Mouse (Mus musculus): ENCODE measurements around the gene Lamb1.

Lamb1 gene

DNA sequence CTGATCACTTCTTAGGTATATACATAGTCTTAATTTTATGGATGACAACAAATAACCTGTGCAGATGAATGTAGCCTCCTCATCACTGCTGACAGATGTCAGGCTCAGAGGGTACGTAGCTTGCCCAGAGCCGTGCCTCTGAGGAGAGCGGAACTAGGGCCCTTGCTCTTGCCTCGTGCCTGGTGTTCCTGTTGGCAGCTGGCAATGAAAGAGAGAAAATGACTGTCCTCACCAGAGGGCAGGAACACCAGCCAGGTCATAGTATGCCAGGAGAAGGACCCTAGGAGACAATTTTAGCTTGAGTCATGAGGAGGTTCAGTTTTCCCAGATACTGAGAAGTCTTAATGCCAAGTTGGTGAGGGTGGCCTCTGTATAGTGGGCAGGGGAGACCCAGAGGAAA lies 48.1 kb downstream of the Lamb1 start:
- no peak for DNase-seq (ENCODE audit: low spot score in 2 of 2)

- no peak for DNase-seq (ENCODE audit: low spot score in 2 of 2)
Measured at GRCm38 (mm10) chr12:31314310-31314709, 49.3 kb downstream of the Lamb1 start.

DNA sequence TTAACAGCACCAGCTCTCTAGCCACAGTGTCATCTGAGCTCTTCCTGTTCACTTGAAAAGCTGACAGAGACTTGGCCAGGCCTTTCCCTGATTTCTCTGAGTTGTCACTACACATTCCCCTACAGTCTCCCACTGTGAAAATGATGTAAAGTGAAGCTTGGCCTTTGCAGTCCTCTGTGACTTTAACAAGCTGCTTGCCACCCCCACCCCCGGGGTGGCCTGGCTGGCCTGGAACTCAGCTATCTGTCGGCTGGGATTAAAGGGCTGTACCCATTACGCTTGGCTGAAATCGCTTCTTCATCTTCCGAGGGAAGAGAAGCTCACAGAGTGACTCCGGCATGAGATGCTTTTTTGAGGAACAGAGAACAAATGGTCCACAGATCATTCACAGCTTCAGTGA lies 50.9 kb downstream of the Lamb1 start:
- DNase-seq (ENCODE audit: low spot score in 2 of 2) = no peak

- no peak for DNase-seq (ENCODE audit: low spot score in 2 of 2)
Measured at GRCm38 (mm10) chr12:31317670-31318408, 52.8 kb downstream of the Lamb1 start.

GRCm38 (mm10) chr12:31318409-31318963 lies 53.5 kb downstream of the Lamb1 start:
- DNase-seq (ENCODE audit: low spot score in 2 of 2) = no peak

DNA sequence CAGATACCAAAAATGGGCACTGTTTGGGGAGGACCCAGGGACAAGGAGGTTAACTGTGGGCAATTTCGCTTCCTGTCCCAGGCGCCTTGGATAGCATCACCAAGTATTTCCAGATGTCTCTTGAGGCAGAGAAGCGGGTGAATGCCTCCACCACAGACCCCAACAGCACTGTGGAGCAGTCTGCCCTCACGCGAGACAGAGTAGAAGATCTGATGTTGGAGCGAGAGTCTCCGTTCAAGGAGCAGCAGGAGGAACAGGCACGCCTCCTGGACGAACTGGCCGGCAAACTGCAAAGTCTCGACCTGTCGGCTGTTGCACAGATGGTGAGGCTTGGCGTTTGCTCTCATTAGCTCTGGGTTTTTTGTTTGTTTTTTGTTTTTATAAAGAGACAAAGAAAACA lies 55.8 kb downstream of the Lamb1 start:
- DNase-seq (ENCODE audit: low spot score in 2 of 2) = no peak

- DNase-seq (ENCODE audit: low spot score in 2 of 2) = no peak
Measured at GRCm38 (mm10) chr12:31321532-31321931, 56.5 kb downstream of the Lamb1 start.

- DNase-seq (ENCODE audit: low spot score in 2 of 2) = no peak
Measured at GRCm38 (mm10) chr12:31323136-31323695, 58.2 kb downstream of the Lamb1 start.

DNA sequence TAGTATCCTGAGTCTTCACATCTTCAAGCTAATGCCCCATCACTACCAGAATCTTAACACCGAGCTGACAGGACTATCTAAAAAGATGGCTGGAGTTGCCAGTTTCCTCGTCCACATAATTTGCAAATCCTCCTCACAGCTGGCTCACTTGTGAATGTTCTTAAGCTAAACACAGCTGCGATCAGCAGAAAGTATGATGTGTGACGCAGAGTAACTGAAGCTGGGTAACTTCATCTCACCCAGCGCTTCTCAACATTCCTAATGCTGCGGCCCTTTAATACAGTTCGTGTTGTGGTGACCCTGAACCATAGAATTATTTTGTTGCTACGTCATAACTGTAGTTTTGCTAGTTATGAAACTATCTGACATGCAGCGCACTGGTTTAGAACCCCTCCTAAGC lies 62.1 kb downstream of the Lamb1 start:
- no peak for DNase-seq (ENCODE audit: low spot score in 2 of 2)

DNA sequence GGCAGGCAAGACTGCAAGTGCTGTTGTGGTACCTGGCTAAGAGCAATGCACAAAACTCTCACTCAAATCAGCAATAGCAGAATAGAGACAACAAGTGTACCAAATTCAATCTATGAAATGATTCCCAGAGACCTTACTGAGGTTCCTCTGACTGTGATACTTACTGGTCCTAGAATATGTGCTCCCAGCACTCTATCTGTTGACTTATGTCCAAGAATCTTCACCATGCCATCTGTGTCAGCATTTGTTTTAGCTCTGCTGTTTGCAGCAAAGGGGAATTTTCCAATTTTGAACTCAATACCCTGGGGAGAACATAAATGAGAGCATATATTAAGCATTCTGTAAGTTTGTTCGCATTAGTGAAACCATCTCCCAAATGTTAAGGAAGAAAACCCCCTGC lies 68.2 kb downstream of the Lamb1 start:
- DNase-seq (ENCODE audit: low spot score in 2 of 2) = no peak

GRCm38 (mm10) chr12:31350191-31350943 lies 85.3 kb downstream of the Lamb1 start:
- no peak for DNase-seq (ENCODE audit: low spot score in 2 of 2)

DNA sequence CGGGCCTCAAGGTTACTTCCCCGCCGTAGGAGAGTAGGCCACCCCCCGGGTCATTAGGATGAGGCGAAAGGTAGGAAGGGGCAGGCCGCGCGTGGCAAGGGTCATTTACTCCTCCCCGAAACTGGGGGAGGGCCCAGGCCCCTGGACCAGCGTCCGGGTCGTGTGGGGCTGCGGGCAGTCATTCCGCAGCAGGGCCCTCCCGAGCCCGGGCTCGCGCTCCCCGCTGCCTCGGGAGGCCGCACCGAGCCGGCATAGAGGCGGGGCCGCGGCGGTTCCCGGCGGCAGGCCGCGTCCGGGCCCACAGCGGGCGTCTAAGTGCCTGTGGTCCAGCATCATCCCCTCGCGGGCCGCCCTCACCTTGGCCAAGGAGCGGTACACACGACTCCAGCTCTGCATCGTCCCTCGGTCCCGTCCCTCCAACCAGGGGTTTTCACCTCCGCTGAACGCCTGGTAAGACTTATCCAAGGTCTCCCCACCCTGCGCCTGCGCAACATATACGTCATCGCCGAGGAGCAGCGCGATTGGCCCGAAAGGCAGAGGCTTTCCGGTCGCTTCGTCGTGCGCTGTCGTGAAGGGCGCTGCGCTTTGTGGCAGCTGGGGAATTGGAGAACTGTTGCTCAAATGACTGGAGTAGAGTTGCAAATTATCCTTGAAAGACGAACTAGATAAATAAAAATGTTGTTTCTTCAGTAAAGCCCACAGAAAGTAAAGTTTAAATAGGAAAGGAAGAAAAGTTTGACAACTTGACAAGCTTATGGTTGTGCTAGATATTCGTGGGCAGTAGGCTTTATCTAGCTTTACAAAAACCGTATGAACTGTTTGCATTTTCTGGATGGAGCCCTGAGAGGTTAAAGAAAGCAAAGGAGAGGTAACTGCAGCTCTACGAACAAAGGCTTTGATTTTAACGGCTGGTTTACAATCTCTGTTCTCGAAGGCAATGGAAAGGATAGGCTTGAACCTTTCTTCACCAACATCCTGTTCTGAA lies 86.2 kb downstream of the Lamb1 start, which contains the start of gene Dld:
Gene Dld, minus strand, starts transcription at position 510 of the 985 bp plus-strand sequence.
- peak; percentile 91 to 96 for DNase-seq (ENCODE audit: low spot score in 2 of 2)

GRCm38 (mm10) chr12:31366428-31366827 lies 101.4 kb downstream of the Lamb1 start:
- no peak for DNase-seq (ENCODE audit: low spot score in 2 of 2)

DNA sequence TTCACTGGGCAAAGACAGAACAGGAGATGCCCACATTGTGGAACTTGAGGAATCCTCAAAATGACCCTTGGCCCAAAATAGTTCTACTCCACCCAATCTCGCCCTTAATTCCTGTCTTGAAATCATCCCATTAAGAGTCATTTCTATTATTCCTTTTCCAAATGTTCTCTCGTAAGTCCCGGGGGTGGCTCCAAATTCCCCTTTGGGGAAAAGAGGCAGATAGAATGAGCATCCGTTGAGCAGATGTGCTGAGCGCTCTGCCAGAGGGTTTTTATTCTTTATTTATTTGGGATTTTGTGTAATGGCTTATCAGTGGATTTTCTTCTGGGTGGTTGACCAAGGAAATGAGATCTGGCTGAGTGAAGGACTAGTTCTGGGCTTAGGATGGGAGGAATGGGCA lies 102.7 kb downstream of the Lamb1 start:
- DNase-seq (ENCODE audit: low spot score in 2 of 2) = no peak

GRCm38 (mm10) chr12:31369118-31369517 lies 104.1 kb downstream of the Lamb1 start:
- DNase-seq (ENCODE audit: low spot score in 2 of 2) = no peak

DNA sequence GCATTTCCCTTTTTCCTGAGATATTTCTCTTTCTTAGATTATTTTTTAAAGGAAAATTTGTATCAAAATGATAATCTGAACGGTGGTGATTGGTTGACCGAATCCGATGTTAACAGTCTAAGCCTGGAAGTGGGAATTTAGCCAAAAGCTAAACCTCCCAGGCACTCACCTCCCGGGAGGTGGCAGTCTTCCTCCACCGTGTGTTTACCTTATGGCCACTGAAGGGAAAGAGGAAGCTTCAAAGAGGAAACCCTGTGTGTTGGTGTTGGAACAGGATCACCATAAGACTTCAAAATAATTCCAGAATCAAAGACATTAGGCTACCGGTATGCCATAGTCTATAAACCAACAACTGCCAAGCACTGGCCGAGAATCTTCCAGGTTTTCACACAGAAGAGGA lies 104.6 kb downstream of the Lamb1 start:
- DNase-seq (ENCODE audit: low spot score in 2 of 2) = no peak

DNA sequence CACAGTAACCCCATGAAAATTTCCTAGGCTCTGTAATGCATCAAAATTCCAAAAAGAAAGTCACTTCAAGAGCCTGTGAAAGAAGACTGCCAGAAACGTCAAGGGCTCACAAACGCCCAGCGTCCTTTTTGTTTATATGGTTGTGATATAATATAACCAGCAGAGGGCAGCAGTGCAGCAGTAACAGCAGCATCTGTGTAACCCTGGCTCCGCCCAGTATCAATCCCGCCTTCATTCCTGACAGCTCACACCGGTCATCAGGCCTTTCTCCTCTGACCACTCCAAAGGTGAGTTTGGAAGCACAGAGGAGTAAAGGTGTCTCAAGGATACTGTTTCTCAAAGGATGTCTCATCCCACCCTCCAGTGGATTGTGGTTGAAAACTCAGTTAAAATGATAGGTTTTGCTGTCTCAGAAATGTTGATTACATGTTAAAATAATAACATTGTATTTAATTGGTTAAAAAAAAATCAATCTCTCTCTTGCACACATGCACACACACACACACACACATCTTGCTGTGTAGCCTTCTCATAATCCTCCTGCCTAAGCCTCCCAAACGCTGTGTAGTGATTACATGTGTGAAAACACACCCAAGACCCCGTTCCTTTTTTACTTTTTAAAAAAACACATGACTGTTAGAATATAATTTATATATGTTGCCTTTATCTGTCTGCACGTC lies 109.7 kb downstream of the Lamb1 start:
- DNase-seq (ENCODE audit: low spot score in 2 of 2) = peak; percentile 25 to 42

GRCm38 (mm10) chr12:31375283-31375615 lies 110.2 kb downstream of the Lamb1 start:
- no peak for DNase-seq (ENCODE audit: low spot score in 2 of 2)

DNA sequence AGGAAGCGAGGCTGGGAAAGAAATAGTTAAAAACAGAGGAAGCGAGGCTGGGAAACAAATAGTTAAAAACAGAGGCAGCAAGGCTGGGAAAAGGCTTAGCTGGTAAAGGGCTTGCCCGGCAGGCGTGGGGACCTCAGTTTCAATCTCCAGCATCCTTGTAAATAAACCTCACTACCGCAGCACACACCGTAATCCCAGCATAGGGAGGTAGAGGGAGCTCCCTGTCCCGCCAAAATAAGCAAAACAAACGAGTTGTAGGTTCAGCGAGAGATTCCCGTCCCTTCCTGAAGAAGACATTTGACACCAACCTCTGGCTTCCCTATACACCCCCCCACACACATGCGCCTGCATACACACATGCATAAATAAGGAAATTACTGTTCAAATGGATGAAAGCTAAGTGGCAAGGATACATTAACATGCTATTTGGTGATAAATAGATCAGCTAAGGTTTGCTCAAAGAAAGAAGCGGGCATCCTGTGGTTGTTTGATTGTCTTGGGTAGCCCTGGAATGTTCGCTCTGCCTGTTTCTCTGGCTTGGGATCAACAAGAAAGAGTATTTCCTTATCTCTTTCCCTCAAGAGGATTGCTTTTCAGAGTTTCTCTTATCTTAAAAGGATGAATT lies 111.4 kb downstream of the Lamb1 start:
- DNase-seq (ENCODE audit: low spot score in 2 of 2) = no peak

- DNase-seq (ENCODE audit: low spot score in 2 of 2) = no peak
Measured at GRCm38 (mm10) chr12:31377241-31377640, 112.2 kb downstream of the Lamb1 start.
